Mouse (Mus musculus) neural tube, embryonic 14.5 days (tissue): ENCODE results near the gene Vwc2l. TPM values are rescaled to one million over a fixed set of nuclear protein-coding genes. Genes with fewer than 3 reads are reported as not detected.
A peak's percentile ranks its signal among the peaks of the same experiment; 100 is the strongest.

Experiments
- ATAC-seq: fragments of 200-750 bp; cut with Nextera tagmentation; 2 replicates; pipeline ENCODE4 v1.8.0; 2017; ENCODE audit warnings: low read depth, mild to moderate bottlenecking, moderate TSS enrichment, moderate library complexity
- H3K27ac ChIP-seq: fragments of 300-500 bp; sonication (generic); 2 replicates; pipeline ENCODE4 v1.5.1; 2014; ENCODE audit warnings: low read depth, mild to moderate bottlenecking, control low read depth, low read length, moderate library complexity, mixed read lengths
- H3K27me3 ChIP-seq: fragments of 300-500 bp; sonication (generic); 2 replicates; pipeline ENCODE4 v1.6.1; 2014; ENCODE audit warnings: low read length; ENCODE audit not compliant: control insufficient read depth, insufficient read depth
- H3K36me3 ChIP-seq: fragments of 300-500 bp; sonication (generic); 2 replicates; pipeline ENCODE4 v1.6.1; 2014; ENCODE audit warnings: low read length, mixed read lengths; ENCODE audit not compliant: control insufficient read depth, insufficient read depth
- H3K4me1 ChIP-seq: fragments of 300-500 bp; sonication (generic); 2 replicates; pipeline ENCODE4 v1.6.1; 2014; ENCODE audit warnings: low read length; ENCODE audit not compliant: control insufficient read depth, insufficient read depth
- H3K4me2 ChIP-seq: fragments of 300-500 bp; sonication (generic); 2 replicates; pipeline ENCODE4 v1.6.1; 2014; ENCODE audit warnings: mild to moderate bottlenecking, low read depth, low read length, control low read depth
- H3K4me3 ChIP-seq: fragments of 300-500 bp; sonication (generic); 2 replicates; pipeline ENCODE4 v1.5.1; 2014; ENCODE audit warnings: low read depth, low read length, control low read depth, mixed read lengths
- H3K9ac ChIP-seq: fragments of 300-500 bp; sonication (generic); replicated peaks from 2 replicates; pipeline ENCODE4 v1.6.1; 2014; ENCODE audit warnings: low read depth, mild to moderate bottlenecking, control low read depth, low read length, mixed read lengths
- H3K9me3 ChIP-seq: fragments of 300-500 bp; sonication (generic); 2 replicates; pipeline ENCODE4 v1.6.1; 2016; ENCODE audit warnings: low read length; ENCODE audit not compliant: control insufficient read depth
- WGBS: fragments of 180-500 bp; shearing (Covaris S2); extraction: QIAGEN DNeasy Blood & Tissue Kit; methylation state at CpG from one replicate; pipeline ENCODE4 v1.1.7; 2014; 5-methylcytosine and 5-hydroxymethylcytosine counted together
- polyA plus RNA-seq: library from polyadenylated mRNA; unstranded; fragments of >200 nt; fragmentation: Nextera tagmentation; extraction: Ambion mirVana; gene quantifications from 2 replicates; pipeline ENCODE4 v1.2.1, GENCODE M21; 2014

Gene Vwc2l
- polyA plus RNA-seq = 9.7 and 12.7 TPM in 2 replicates

- Histone ChIP-seq H3K4me1 (no peaks in the 10 kb centered on the region), H3K4me3 (peak within 1 kb of the TSS; percentile 29), H3K27me3 (no peaks in the 10 kb centered on the region), H3K36me3 (no peaks in the 10 kb centered on the region), H3K9ac (peak within 1 kb of the TSS; percentile 21; the same call in 1 of the 2 replicates), H3K27ac (peak within 1 kb of the TSS; percentile 44; the same call in 1 of the 2 replicates), H3K9me3 (no peaks in the 10 kb centered on the region), H3K4me2 (peak within 1 kb of the TSS; percentile 51)
- ATAC-seq = peak; percentile 87
- 7% methylated on average over 13 of the region's 13 CpGs for WGBS
Observed at GRCm38 (mm10) chr1:70725655-70726066, at the start of gene Vwc2l. Vwc2l (plus strand) TSS chr1:70725715.

GRCm38 (mm10) chr1:70692529-70692928, 33.0 kb upstream of the Vwc2l start:
- no peak overlapping the region for H3K27ac ChIP-seq
- no peaks in the 10 kb centered on the region for H3K9me3 ChIP-seq
- ATAC-seq = no peak
- H3K9ac ChIP-seq = no peak overlapping the region
- no peaks in the 10 kb centered on the region for H3K4me1 ChIP-seq
- no peak overlapping the region for H3K4me2 ChIP-seq
- H3K36me3 ChIP-seq = no peaks in the 10 kb centered on the region
- 89% methylated on average over 2 of the region's 2 CpGs for WGBS
- no peak overlapping the region for H3K4me3 ChIP-seq
- H3K27me3 ChIP-seq = no peaks in the 10 kb centered on the region

GRCm38 (mm10) chr1:70700270-70700669, 25.2 kb upstream of the Vwc2l start:
- H3K27ac ChIP-seq = no peak overlapping the region
- no peak for ATAC-seq
- no peak overlapping the region for H3K4me3 ChIP-seq
- no peaks in the 10 kb centered on the region for H3K36me3 ChIP-seq
- H3K9ac ChIP-seq = no peak overlapping the region
- H3K4me2 ChIP-seq = no peak overlapping the region
- no peaks in the 10 kb centered on the region for H3K4me1 ChIP-seq
- 85% methylated on average over 5 of the region's 5 CpGs for WGBS
- no peaks in the 10 kb centered on the region for H3K9me3 ChIP-seq
- H3K27me3 ChIP-seq = no peaks in the 10 kb centered on the region

GRCm38 (mm10) chr1:70703934-70704333, 21.6 kb upstream of the Vwc2l start:
- no peak overlapping the region for H3K4me3 ChIP-seq

GRCm38 (mm10) chr1:70705821-70706220, 19.7 kb upstream of the Vwc2l start:
- Histone ChIP-seq H3K4me1 (no peaks in the 10 kb centered on the region), H3K4me2 (no peak overlapping the region), H3K9me3 (no peaks in the 10 kb centered on the region), H3K9ac (no peak overlapping the region), H3K27ac (no peak overlapping the region), H3K36me3 (no peaks in the 10 kb centered on the region), H3K27me3 (no peaks in the 10 kb centered on the region), H3K4me3 (no peak overlapping the region)
- WGBS = 81% methylated on average over 3 of the region's 3 CpGs
- ATAC-seq = no peak

More at GRCm38 (mm10) chr1:70703934-70704333, 21.6 kb upstream of the Vwc2l start:
- Histone ChIP-seq H3K27me3 (no peaks in the 10 kb centered on the region), H3K27ac (no peak overlapping the region), H3K4me1 (no peaks in the 10 kb centered on the region), H3K9ac (no peak overlapping the region), H3K4me2 (no peak overlapping the region), H3K36me3 (no peaks in the 10 kb centered on the region), H3K9me3 (no peaks in the 10 kb centered on the region)
- no peak for ATAC-seq
- 76% methylated on average over 3 of the region's 3 CpGs for WGBS

- Histone ChIP-seq H3K4me3 (peak overlapping the region; percentile 29; the same call in 1 of the 2 replicates), H3K4me1 (no peaks in the 10 kb centered on the region), H3K36me3 (no peaks in the 10 kb centered on the region), H3K9ac (no peak overlapping the region; the same call in 1 of the 2 replicates), H3K27me3 (no peaks in the 10 kb centered on the region), H3K9me3 (no peaks in the 10 kb centered on the region), H3K27ac (no peak overlapping the region; the same call in 1 of the 2 replicates), H3K4me2 (peak overlapping the region; percentile 51)
- WGBS = 44% methylated on average over 5 of the region's 5 CpGs
- no peak for ATAC-seq
Observed at GRCm38 (mm10) chr1:70725045-70725444, 470 bp upstream of the Vwc2l start.

GRCm38 (mm10) chr1:70787146-70787545, 61.6 kb downstream of the Vwc2l start:
- Histone ChIP-seq H3K4me1 (no peaks in the 10 kb centered on the region), H3K36me3 (no peaks in the 10 kb centered on the region), H3K9ac (no peak overlapping the region), H3K9me3 (no peaks in the 10 kb centered on the region), H3K4me3 (no peak overlapping the region), H3K27ac (no peak overlapping the region), H3K27me3 (no peaks in the 10 kb centered on the region), H3K4me2 (no peak overlapping the region)
- no peak for ATAC-seq

- WGBS = 92% methylated on average over 5 of the region's 5 CpGs
- Histone ChIP-seq H3K36me3 (no peaks in the 10 kb centered on the region), H3K4me3 (no peak overlapping the region), H3K27me3 (no peaks in the 10 kb centered on the region), H3K27ac (no peak overlapping the region), H3K4me1 (no peaks in the 10 kb centered on the region), H3K9ac (no peak overlapping the region), H3K9me3 (no peaks in the 10 kb centered on the region), H3K4me2 (no peak overlapping the region)
- no peak for ATAC-seq
Observed at GRCm38 (mm10) chr1:70791636-70792035, 66.1 kb downstream of the Vwc2l start.

GRCm38 (mm10) chr1:70795094-70795493, 69.6 kb downstream of the Vwc2l start:
- H3K9ac ChIP-seq = no peak overlapping the region
- H3K4me2 ChIP-seq = no peak overlapping the region
- no peak overlapping the region for H3K4me3 ChIP-seq
- no peaks in the 10 kb centered on the region for H3K27me3 ChIP-seq
- no peak overlapping the region for H3K27ac ChIP-seq
- no peaks in the 10 kb centered on the region for H3K36me3 ChIP-seq
- 76% methylated on average over 4 of the region's 4 CpGs for WGBS
- no peaks in the 10 kb centered on the region for H3K9me3 ChIP-seq
- ATAC-seq = no peak
- no peaks in the 10 kb centered on the region for H3K4me1 ChIP-seq
